Mouse (Mus musculus): ENCODE data around the gene Fto.

GRCm38 (mm10) chr8:91553387-91553786 lies 240.1 kb downstream of the Fto start:
- no peak for TF ChIP-seq CTCF (IDR thresholded peaks at IDR 0.05; ENCODE audit: insufficient read depth, low read length)
- TF ChIP-seq POLR2A (IDR thresholded peaks at IDR 0.05; ENCODE audit: borderline replicate concordance, extremely low read depth, low read depth, low read length), result no peak

All from lung, adult 2 months (tissue).